Mouse (Mus musculus) C2C12 (cell line): Measurements from ENCODE around the gene Fosb.

Experiments
- CTCF ChIP-seq: IDR thresholded peaks from one replicate; pipeline ENCODE4 v1.5.1; 2011; ENCODE audit not compliant: control insufficient read depth, insufficient read depth, insufficient read length
- USF1 ChIP-seq: IDR thresholded peaks from one replicate; pipeline ENCODE4 v1.6.1; 2011; ENCODE audit warnings: low read depth, mild to moderate bottlenecking, control low read depth, moderate library complexity

DNA sequence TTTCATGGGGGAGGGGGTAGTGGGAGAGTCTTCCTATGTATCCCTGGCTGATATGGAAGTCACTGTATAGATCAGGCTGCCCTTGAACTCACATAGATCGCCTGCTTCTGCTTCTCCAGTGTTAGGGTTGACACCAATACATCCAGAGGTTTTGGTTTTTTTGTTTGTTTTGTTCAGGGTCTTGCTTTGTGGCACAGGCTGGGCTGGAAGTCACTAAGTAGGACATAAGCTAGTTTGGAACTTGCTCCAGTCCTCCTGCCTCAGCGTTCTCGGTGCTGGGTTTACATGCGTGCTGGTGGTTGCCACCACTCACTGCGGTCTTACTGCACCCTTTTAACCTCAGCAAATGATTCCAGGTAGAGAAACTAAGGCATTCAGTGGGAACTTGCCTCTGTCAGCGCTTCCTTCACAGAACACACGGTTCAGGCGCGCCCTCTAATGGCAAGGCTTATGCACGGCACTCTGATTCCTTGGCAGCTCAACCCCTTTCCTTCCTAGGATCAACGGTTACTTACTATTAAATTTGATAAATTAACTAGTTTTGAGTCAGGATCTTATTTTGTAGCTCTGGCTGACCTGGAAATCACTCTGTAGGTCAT is 33.5 kb upstream of the Fosb start:
- TF ChIP-seq USF1: no peak
- TF ChIP-seq CTCF: peak; percentile 19
